Mouse (Mus musculus) left cerebral cortex, adult 2 months (tissue): ENCODE data around the gene Elovl6. TPM values are rescaled to one million over a fixed set of nuclear protein-coding genes. Genes with fewer than 3 reads are reported as not detected.
A peak's percentile ranks its signal among the peaks of the same experiment; 100 is the strongest.

Source experiments
- DNase-seq, 2 experiments: peaks; one replicate each; pipeline ENCODE4 v3.0.0; 2021 to 2022; ENCODE audit warnings: low spot score in 2 of 2, mixed read lengths in 1 of 2; ENCODE audit errors: extremely low spot score in 1 of 2
- H3K27ac ChIP-seq: fragments of 200-600 bp; 2 replicates; pipeline ENCODE4 v1.8.1; 2022
- H3K4me3 ChIP-seq: fragments of 200-600 bp; 2 replicates; pipeline ENCODE4 v1.8.1; 2022
- CTCF ChIP-seq: fragments of 200-600 bp; IDR thresholded peaks from 2 replicates; pipeline ENCODE4 v1.8.1; 2022; ENCODE audit warnings: antibody characterized with exemption, mild to moderate bottlenecking, moderate library complexity
- intact Hi-C: fragments of 180-260 bp; cut with DNase I; formaldehyde crosslinking; loops from one replicate; pipeline ENCODE4 v1.15.1; 2025
- total RNA-seq, 2 experiments: library from RNA; stranded (reverse); gene quantifications; 2 replicates each; pipeline ENCODE4 v1.2.3; 2021

Gene Elovl6
- total RNA-seq, 2 experiments from 2014 or later = 27.5 to 29.3 TPM

- Histone ChIP-seq H3K4me3 (no peak overlapping the region), H3K27ac (no peak overlapping the region)
- no peak for DNase-seq
- intact Hi-C loops = no loop called here
- no peak for TF ChIP-seq CTCF
These were observed 124.4 kb downstream of the Elovl6 start for GRCm38 (mm10) chr3:129656540-129656939.

- Histone ChIP-seq H3K4me3 (no peak overlapping the region), H3K27ac (no peak overlapping the region)
- TF ChIP-seq CTCF = no peak
- no peak for DNase-seq
- intact Hi-C loops = no loop called here
These were observed 125.1 kb downstream of the Elovl6 start for GRCm38 (mm10) chr3:129657222-129657621.

- H3K27ac ChIP-seq = no peak overlapping the region
- DNase-seq = no peak
- intact Hi-C loops = no loop called here
- H3K4me3 ChIP-seq = no peak overlapping the region
- no peak for TF ChIP-seq CTCF
These were observed 125.6 kb downstream of the Elovl6 start for GRCm38 (mm10) chr3:129657775-129658174.

GRCm38 (mm10) chr3:129658776-129659175, 126.6 kb downstream of the Elovl6 start:
- intact Hi-C loops = no loop called here
- no peak for TF ChIP-seq CTCF
- no peak overlapping the region for H3K4me3 ChIP-seq
- H3K27ac ChIP-seq = no peak overlapping the region
- DNase-seq = no peak

- intact Hi-C loops = loop anchor here (2.0 kb wide), 1 partner anchor 15 kb away; no protein-coding TSS in a partner anchor
- DNase-seq = no peak
- Histone ChIP-seq H3K4me3 (no peak overlapping the region), H3K27ac (no peak overlapping the region)
- TF ChIP-seq CTCF = no peak
These were observed 131.8 kb downstream of the Elovl6 start for GRCm38 (mm10) chr3:129663906-129664305.

- intact Hi-C loops = no loop called here
These were observed 143.8 kb downstream of the Elovl6 start for GRCm38 (mm10) chr3:129675923-129676322.

GRCm38 (mm10) chr3:129680258-129680657, 148.1 kb downstream of the Elovl6 start:
- peak; percentile 34 for TF ChIP-seq CTCF
- Histone ChIP-seq H3K27ac (no peak overlapping the region), H3K4me3 (no peak overlapping the region)
- DNase-seq = no peak
- intact Hi-C loops = loop anchor here (2.0 to 10.0 kb wide), 2 partner anchors 147 to 1675 kb away; partner anchors contain the start of gene Elovl6

More at GRCm38 (mm10) chr3:129675923-129676322, 143.8 kb downstream of the Elovl6 start:
- DNase-seq = no peak
- Histone ChIP-seq H3K4me3 (no peak overlapping the region), H3K27ac (no peak overlapping the region)
- TF ChIP-seq CTCF = no peak

- intact Hi-C loops = loop anchor here (2.0 to 10.0 kb wide), 2 partner anchors 149 to 1677 kb away; partner anchors contain the start of gene Elovl6
- no peak for TF ChIP-seq CTCF
- Histone ChIP-seq H3K4me3 (no peak overlapping the region), H3K27ac (no peak overlapping the region)
- DNase-seq = no peak
These were observed 149.7 kb downstream of the Elovl6 start for GRCm38 (mm10) chr3:129681841-129682240.

GRCm38 (mm10) chr3:129682389-129682788, 150.2 kb downstream of the Elovl6 start:
- TF ChIP-seq CTCF = no peak
- intact Hi-C loops = loop anchor here (10.0 kb wide), 1 partner anchor 1678 kb away; no protein-coding TSS in a partner anchor

GRCm38 (mm10) chr3:129683060-129683679, 151.0 kb downstream of the Elovl6 start:
- H3K4me3 ChIP-seq = no peak overlapping the region
- DNase-seq = no peak
- no peak overlapping the region for H3K27ac ChIP-seq
- peak; percentile 31 for TF ChIP-seq CTCF
- intact Hi-C loops = loop anchor here (10.0 kb wide), 1 partner anchor 1678 kb away; no protein-coding TSS in a partner anchor

More at GRCm38 (mm10) chr3:129682389-129682788, 150.2 kb downstream of the Elovl6 start:
- Histone ChIP-seq H3K27ac (no peak overlapping the region), H3K4me3 (no peak overlapping the region)
- no peak for DNase-seq

GRCm38 (mm10) chr3:129686196-129686595, 154.0 kb downstream of the Elovl6 start:
- no peak for TF ChIP-seq CTCF
- no peak for DNase-seq
- intact Hi-C loops = loop anchor here (2.0 to 10.0 kb wide), 4 partner anchors 165 to 1681 kb away; no protein-coding TSS in a partner anchor
- no peak overlapping the region for H3K27ac ChIP-seq
- H3K4me3 ChIP-seq = no peak overlapping the region

- intact Hi-C loops = loop anchor here (1.0 to 10.0 kb wide), 5 partner anchors 166 to 1682 kb away; no protein-coding TSS in a partner anchor
- H3K4me3 ChIP-seq = no peak overlapping the region
- peak; percentile 84 for TF ChIP-seq CTCF
- H3K27ac ChIP-seq = no peak overlapping the region
- DNase-seq = peak; percentile 54 to 55
These were observed 154.7 kb downstream of the Elovl6 start for GRCm38 (mm10) chr3:129686698-129687333.
